In genomic region chr7:29307350-29308104, GRCm38 (mm10) we compare ENCODE assay signal across 7 mouse cellular contexts. TPM values are rescaled to one million over a fixed set of nuclear protein-coding genes. Genes with fewer than 3 reads are reported as not detected.
DNase-seq lines count a peak whose midpoint lies in the region; ATAC-seq and TF ChIP-seq lines count a peak whose summit lies in the region.

No protein-coding gene starts in this region.

- no peaks in the 10 kb centered on the region for H3K36me3 ChIP-seq in intestine, postnatal 0 days (ENCODE audit: control insufficient read depth, insufficient read depth)
- H3K36me3 ChIP-seq in midbrain, embryonic 11.5 days (ENCODE audit: control insufficient read depth, insufficient read depth, low read length) = peaks cover 5% of the 10 kb centered on the region

- intact Hi-C loops in left cerebral cortex, postnatal 4 days (cut with DNase I) = loop anchor here (5.0 to 10.0 kb wide), 2 partner anchors 57 to 215 kb away; no protein-coding TSS in a partner anchor

- peak overlapping the region; percentile 88 for H3K4me2 ChIP-seq in intestine, postnatal 0 days (replicated peaks; ENCODE audit: low read depth)
- H3K4me2 ChIP-seq in midbrain, embryonic 11.5 days = peak overlapping the region; percentile 62

- H3K4me3 ChIP-seq in intestine, postnatal 0 days (ENCODE audit: low read depth, low read length) = peak overlapping the region; percentile 56
- H3K4me3 ChIP-seq in midbrain, embryonic 11.5 days (ENCODE audit: low read depth, low read length) = peak overlapping the region; percentile 75

- TF ChIP-seq CTCF in intestine, postnatal 0 days (IDR thresholded peaks at IDR 0.05; ENCODE audit: low read depth) = no peak

- ATAC-seq in granulocyte monocyte progenitor cell, adult 5-6 weeks (replicated peaks; ENCODE audit: poor library complexity, severe bottlenecking) = peak; percentile 79
- ATAC-seq in intestine, postnatal 0 days = peak; percentile 53
- ATAC-seq in midbrain, embryonic 11.5 days (ENCODE audit: low FRiP score) = peak; percentile 80

- H3K9me3 ChIP-seq in intestine, postnatal 0 days (ENCODE audit: control insufficient read depth) = no peaks in the 10 kb centered on the region
- no peaks in the 10 kb centered on the region for H3K9me3 ChIP-seq in midbrain, embryonic 11.5 days (ENCODE audit: control insufficient read depth, low read length)

- H3K27me3 ChIP-seq in intestine, postnatal 0 days (replicated peaks; ENCODE audit: control insufficient read depth, insufficient read depth, low read length) = peaks cover 42% of the 10 kb centered on the region
- peaks cover 3% of the 10 kb centered on the region for H3K27me3 ChIP-seq in midbrain, embryonic 11.5 days (ENCODE audit: control insufficient read depth, insufficient read depth, low read length)

- H3K27ac ChIP-seq in intestine, postnatal 0 days (ENCODE audit: low read depth, low read length) = no peak overlapping the region
- H3K27ac ChIP-seq in midbrain, embryonic 11.5 days (ENCODE audit: low read depth, low read length) = no peak overlapping the region; the same call in 1 of the 2 replicates

- DNase-seq in adrenal gland, postnatal 10 days = peak; percentile 96
- peak; percentile 91 for DNase-seq in embryo, embryonic 9.5 days (ENCODE audit: extremely low spot score)
- peak; percentile 95 for DNase-seq in left cerebral cortex, postnatal 4 days
- peak; percentile 98 for DNase-seq in midbrain, embryonic 11.5 days (ENCODE audit: low spot score, missing footprints)
- DNase-seq in spleen, adult 18-20 months = peak; percentile 54 to 64

- 0 out of 2 replicates have a peak overlapping the region, but pooled peaks have one; percentile 40 for H3K9ac ChIP-seq in intestine, postnatal 0 days (ENCODE audit: low read depth, low read length)
- peak overlapping the region; percentile 70 for H3K9ac ChIP-seq in midbrain, embryonic 11.5 days (ENCODE audit: low read length)

- H3K4me1 ChIP-seq in intestine, postnatal 0 days (replicated peaks; ENCODE audit: control insufficient read depth, insufficient read depth, low read length) = no peaks in the 10 kb centered on the region; the same call in 1 of the 2 replicates
- peaks cover 51% of the 10 kb centered on the region for H3K4me1 ChIP-seq in midbrain, embryonic 11.5 days (ENCODE audit: control insufficient read depth, insufficient read depth, low read length)

- 2% methylated on average over 41 of the region's 42 CpGs for WGBS in intestine, postnatal 0 days
- WGBS in midbrain, embryonic 11.5 days = under 1% methylated on average over 41 of the region's 42 CpGs

RNA-seq across cellular contexts. Expression of gene Dpf1, which starts 3.8 kb away (rescaled TPM):
- 1 to 10 TPM; 1.4 to 2.6 TPM for total RNA-seq in adrenal gland, postnatal 10 days (2021)
- total RNA-seq in granulocyte monocyte progenitor cell, adult 5-6 weeks (2014; fragmentation: Nextera tagmentation) = not detected in 2 replicates
- 0.22 TPM in 1 of 2 replicates, not detected in the other for total RNA-seq in granulocyte monocyte progenitor cell, adult 5-6 weeks (2017)
- 1.7 TPM in 2 replicates for polyA plus RNA-seq in intestine, postnatal 0 days (2015; fragmentation: Nextera tagmentation; extraction: Ambion mirVana)
- 100 to 1,000 TPM; 222 to 228 TPM for total RNA-seq in left cerebral cortex, postnatal 4 days (2021)
- 59.9 and 62.9 TPM in 2 replicates for polyA plus RNA-seq in midbrain, embryonic 11.5 days (2014; fragmentation: Nextera tagmentation; extraction: Ambion mirVana)

RNA-seq across cellular contexts. Expression of gene Ppp1r14a, which starts 18.4 kb away (rescaled TPM):
- 10 to 100 TPM; 13.8 to 14.3 TPM for total RNA-seq in adrenal gland, postnatal 10 days (2021)
- not detected in 2 replicates for total RNA-seq in granulocyte monocyte progenitor cell, adult 5-6 weeks (2014; fragmentation: Nextera tagmentation)
- total RNA-seq in granulocyte monocyte progenitor cell, adult 5-6 weeks (2017) = not detected in 2 replicates
- 35.2 and 37.0 TPM in 2 replicates for polyA plus RNA-seq in intestine, postnatal 0 days (2015; fragmentation: Nextera tagmentation; extraction: Ambion mirVana)
- total RNA-seq in left cerebral cortex, postnatal 4 days (2021) = 1 to 10 TPM; 1.5 to 1.9 TPM
- 21.6 and 21.8 TPM in 2 replicates for polyA plus RNA-seq in midbrain, embryonic 11.5 days (2014; fragmentation: Nextera tagmentation; extraction: Ambion mirVana)

RNA-seq across cellular contexts. Expression of gene Spint2, which starts 25.8 kb away (rescaled TPM):
- 10 to 100 TPM; 33.2 to 36.6 TPM for total RNA-seq in adrenal gland, postnatal 10 days (2021)
- 45.1 and 55.0 TPM in 2 replicates for total RNA-seq in granulocyte monocyte progenitor cell, adult 5-6 weeks (2014; fragmentation: Nextera tagmentation)
- 24.4 and 29.9 TPM in 2 replicates for total RNA-seq in granulocyte monocyte progenitor cell, adult 5-6 weeks (2017)
- polyA plus RNA-seq in intestine, postnatal 0 days (2015; fragmentation: Nextera tagmentation; extraction: Ambion mirVana) = 685 and 722 TPM in 2 replicates
- 10 to 100 TPM; 23.8 to 34.4 TPM for total RNA-seq in left cerebral cortex, postnatal 4 days (2021)
- 16.5 and 18.3 TPM in 2 replicates for polyA plus RNA-seq in midbrain, embryonic 11.5 days (2014; fragmentation: Nextera tagmentation; extraction: Ambion mirVana)

RNA-seq across cellular contexts. Expression of gene 2200002D01Rik, which starts 59.3 kb away (rescaled TPM):
- 1 to 10 TPM; 2.0 to 2.4 TPM for total RNA-seq in adrenal gland, postnatal 10 days (2021)
- total RNA-seq in granulocyte monocyte progenitor cell, adult 5-6 weeks (2014; fragmentation: Nextera tagmentation) = not detected in 2 replicates
- total RNA-seq in granulocyte monocyte progenitor cell, adult 5-6 weeks (2017) = 0.99 TPM in 1 of 2 replicates, not detected in the other
- polyA plus RNA-seq in intestine, postnatal 0 days (2015; fragmentation: Nextera tagmentation; extraction: Ambion mirVana) = 836 and 862 TPM in 2 replicates
- under 1 TPM in 1 of 2 experiments, not detected in 1; 0.80 TPM for total RNA-seq in left cerebral cortex, postnatal 4 days (2021)
- polyA plus RNA-seq in midbrain, embryonic 11.5 days (2014; fragmentation: Nextera tagmentation; extraction: Ambion mirVana) = 2.4 and 2.7 TPM in 2 replicates

Comparison
In these comparisons a context has a peak if more than half of its experiments do, and no peak if none do; other contexts are left out.
1. RNA of gene Dpf1, which starts 3.8 kb away (total RNA-seq): 222 to 228 TPM in left cerebral cortex, postnatal 4 days; 1.4 to 2.6 TPM in adrenal gland, postnatal 10 days and 0.22 TPM in granulocyte monocyte progenitor cell, adult 5-6 weeks; every median in the first group is over 10 times any median in the second.
2. RNA of gene Ppp1r14a, which starts 18.4 kb away (total RNA-seq): 13.8 to 14.3 TPM in adrenal gland, postnatal 10 days; 1.5 to 1.9 TPM in left cerebral cortex, postnatal 4 days and not detected in granulocyte monocyte progenitor cell, adult 5-6 weeks; every median in the first group is over 4 times any median in the second.
3. Peak in every context shown above with its lines, with median percentiles within 50 percentile points of each other: DNase-seq and ATAC-seq.